ENCODE assay signal across 12 mouse cellular contexts in genomic region chr10:69527318-69527717, GRCm38 (mm10).
"Had no signal": no experiment of that assay in that cellular context is flagged by ENCODE, and none has a peak within 500 bp of the region (broad histone marks: within the 10 kb centered on the region; RNA-seq: fewer than 3 reads in every experiment).

No protein-coding gene starts in this region.

- H3K9ac ChIP-seq: kidney, embryonic 15.5 days; liver, embryonic 13.5 days; midbrain, embryonic 12.5 days had no signal

- H3K4me1 ChIP-seq: liver, embryonic 13.5 days had no signal

- H3K4me2 ChIP-seq: kidney, embryonic 15.5 days; liver, embryonic 13.5 days; midbrain, embryonic 12.5 days had no signal

- H3K9me3 ChIP-seq: kidney, embryonic 15.5 days; liver, embryonic 13.5 days; midbrain, embryonic 12.5 days had no signal

- DNase-seq: kidney, adult 8-10 months; kidney, postnatal 10 days; kidney, postnatal 36 days; layer of hippocampus, postnatal 36 days; liver, embryonic 13.5 days; lung, adult 2 months; lung, postnatal 14 days; thymus, postnatal 25 days had no signal

- H3K27ac ChIP-seq: kidney, embryonic 15.5 days; left cerebral cortex, adult 2 months; liver, embryonic 13.5 days; macrophage; midbrain, embryonic 12.5 days had no signal

- H3K36me3 ChIP-seq: kidney, embryonic 15.5 days; liver, embryonic 13.5 days; midbrain, embryonic 12.5 days had no signal

- H3K27me3 ChIP-seq: kidney, embryonic 15.5 days; liver, embryonic 13.5 days; midbrain, embryonic 12.5 days had no signal

- H3K4me3 ChIP-seq: kidney, embryonic 15.5 days; left cerebral cortex, adult 2 months; liver, embryonic 13.5 days; midbrain, embryonic 12.5 days had no signal
